In genomic region chr2:76962045-76962432, GRCm38 (mm10) we compare ENCODE assay signal across 12 mouse cellular contexts.
"Had no signal": no experiment of that assay in that cellular context is flagged by ENCODE, and none has a peak within 500 bp of the region (broad histone marks: within the 10 kb centered on the region; RNA-seq: fewer than 3 reads in every experiment).

No protein-coding gene starts in this region.

- H3K4me2 ChIP-seq: intestine, embryonic 15.5 days; liver, embryonic 11.5 days; liver, embryonic 15.5 days; lung, embryonic 15.5 days; midbrain, embryonic 11.5 days; stomach, embryonic 15.5 days had no signal

- H3K9me3 ChIP-seq: intestine, embryonic 15.5 days; limb, embryonic 10.5 days; liver, embryonic 15.5 days; lung, embryonic 15.5 days; stomach, embryonic 15.5 days had no signal

- H3K4me1 ChIP-seq: intestine, embryonic 15.5 days; limb, embryonic 10.5 days; liver, embryonic 15.5 days; lung, embryonic 15.5 days; stomach, embryonic 15.5 days had no signal

- H3K27me3 ChIP-seq: intestine, embryonic 15.5 days; liver, embryonic 15.5 days; lung, embryonic 15.5 days; stomach, embryonic 15.5 days had no signal

- DNase-seq: kidney, adult 8-10 months; kidney, postnatal 25 days; right cerebral cortex, postnatal 14 days; thymus, postnatal 36 days had no signal

- H3K9ac ChIP-seq: intestine, embryonic 15.5 days; liver, embryonic 15.5 days; lung, embryonic 15.5 days; stomach, embryonic 15.5 days had no signal

- H3K4me3 ChIP-seq: intestine, embryonic 15.5 days; left cerebral cortex, adult 2 months; limb, embryonic 10.5 days; liver, embryonic 15.5 days; lung, embryonic 15.5 days; stomach, embryonic 15.5 days had no signal

- H3K27ac ChIP-seq: intestine, embryonic 15.5 days; left cerebral cortex, adult 2 months; limb, embryonic 10.5 days; liver, embryonic 15.5 days; lung, embryonic 15.5 days; stomach, embryonic 15.5 days had no signal

- ATAC-seq: intestine, embryonic 15.5 days had no signal

- H3K36me3 ChIP-seq: intestine, embryonic 15.5 days; limb, embryonic 10.5 days; liver, embryonic 15.5 days; lung, embryonic 15.5 days; stomach, embryonic 15.5 days had no signal
